Mouse (Mus musculus) layer of hippocampus, postnatal 25 days (tissue): Measurements from ENCODE around the gene Sec61a1. TPM values are rescaled to one million over a fixed set of nuclear protein-coding genes. Genes with fewer than 3 reads are reported as not detected.

Source experiments
- DNase-seq, 2 experiments: peaks; one replicate each; pipeline ENCODE4 v3.0.0; 2022; ENCODE audit warnings: mixed read lengths in 2 of 2, low spot score in 1 of 2; ENCODE audit errors: extremely low spot score in 1 of 2
- total RNA-seq, 2 experiments: library from RNA; stranded (reverse); gene quantifications; 2 replicates each; pipeline ENCODE4 v1.2.3; 2021

The Sec61a1 gene
- total RNA-seq, 2 experiments from 2014 or later = 87.0 to 100 TPM

DNA sequence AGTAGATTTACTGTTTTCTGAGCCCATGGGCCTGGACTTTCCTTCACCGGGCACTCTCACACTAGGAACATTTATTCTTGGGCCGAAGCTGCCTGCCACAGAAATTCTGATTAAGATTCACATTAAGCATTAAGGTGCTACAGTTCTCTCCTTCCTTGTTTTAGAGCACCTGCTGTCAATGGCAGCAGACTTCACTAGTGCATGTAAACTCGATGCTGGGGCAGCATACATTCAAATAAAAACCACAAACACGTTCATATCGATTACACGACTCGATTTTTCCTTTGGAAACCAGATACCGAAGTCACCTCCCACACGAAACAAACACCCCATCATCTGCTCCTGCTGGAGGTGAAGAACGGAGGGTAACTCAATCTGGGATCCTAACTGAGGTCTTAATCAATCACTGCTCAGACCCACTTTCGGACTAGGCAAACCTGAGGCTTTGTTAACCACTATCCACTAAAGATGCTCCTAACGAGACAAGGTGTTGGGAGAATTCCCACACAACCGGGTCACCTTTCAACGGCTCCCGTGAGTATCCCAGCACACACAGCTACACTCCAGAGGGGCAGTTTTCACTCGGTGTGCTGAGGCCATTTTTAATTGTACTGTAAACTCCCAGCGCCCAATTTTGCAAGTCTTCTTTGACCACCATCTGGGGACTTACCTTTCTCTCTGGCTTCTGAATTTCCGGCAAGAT lies 853 bp downstream of the Sec61a1 start:
- DNase-seq = no peak

DNA sequence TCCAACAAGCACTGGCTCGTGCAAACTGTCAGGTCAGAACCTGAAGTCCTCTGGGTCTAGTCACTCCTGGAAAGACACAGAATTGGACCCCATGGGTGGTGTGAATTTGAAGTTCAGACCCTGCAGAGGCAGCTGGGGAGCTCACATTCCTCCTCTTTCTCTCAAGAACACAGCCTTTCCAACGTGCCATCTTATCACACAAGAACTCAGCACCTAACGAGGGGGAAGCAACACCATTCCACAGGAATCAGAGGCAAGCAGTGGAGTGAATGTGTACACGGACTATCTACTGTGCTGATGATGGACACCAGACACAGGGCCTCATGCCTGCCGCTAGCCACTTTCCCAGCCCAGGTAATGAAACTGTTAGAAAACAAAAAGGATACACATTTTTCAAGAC lies 2.0 kb downstream of the Sec61a1 start:
- no peak for DNase-seq

DNA sequence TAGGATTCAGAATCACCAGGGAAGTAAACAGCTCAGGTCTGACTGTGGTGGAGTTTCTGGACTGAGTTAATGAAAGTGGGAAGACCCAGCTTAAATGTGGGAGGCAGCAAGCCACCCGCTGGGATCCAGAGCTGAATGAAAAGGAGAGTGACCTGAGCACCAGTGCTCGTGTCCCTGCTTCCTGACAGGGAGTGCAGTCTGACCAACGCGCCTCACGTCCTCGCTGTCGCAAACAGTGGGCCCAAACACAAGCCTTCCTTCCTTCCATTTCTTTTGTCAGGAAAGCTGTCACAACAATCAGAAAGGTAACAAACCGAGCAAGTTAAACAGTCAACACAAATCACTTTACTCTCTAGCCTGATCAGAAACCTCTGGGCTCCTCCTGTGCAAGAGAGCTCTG lies 2.7 kb downstream of the Sec61a1 start:
- DNase-seq = no peak

DNA sequence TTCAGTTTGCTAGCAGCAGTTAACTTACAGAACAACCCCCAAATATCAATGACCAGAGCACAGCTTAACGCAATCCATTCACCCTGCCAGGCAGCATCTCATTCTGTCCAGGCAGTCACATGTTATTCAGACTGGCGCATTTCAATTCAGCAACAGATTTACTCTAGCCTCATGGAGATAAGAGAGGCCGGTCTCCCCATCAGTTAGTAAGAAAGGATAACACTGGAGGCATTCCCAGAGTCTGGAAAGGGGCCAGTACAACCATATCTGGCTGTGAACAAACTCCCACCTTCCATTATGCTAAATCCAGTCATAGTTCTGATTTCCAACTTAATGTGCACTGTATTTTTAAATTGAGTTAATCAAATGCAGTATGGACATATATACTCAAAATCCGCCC lies 4.2 kb downstream of the Sec61a1 start:
- DNase-seq = no peak

DNA sequence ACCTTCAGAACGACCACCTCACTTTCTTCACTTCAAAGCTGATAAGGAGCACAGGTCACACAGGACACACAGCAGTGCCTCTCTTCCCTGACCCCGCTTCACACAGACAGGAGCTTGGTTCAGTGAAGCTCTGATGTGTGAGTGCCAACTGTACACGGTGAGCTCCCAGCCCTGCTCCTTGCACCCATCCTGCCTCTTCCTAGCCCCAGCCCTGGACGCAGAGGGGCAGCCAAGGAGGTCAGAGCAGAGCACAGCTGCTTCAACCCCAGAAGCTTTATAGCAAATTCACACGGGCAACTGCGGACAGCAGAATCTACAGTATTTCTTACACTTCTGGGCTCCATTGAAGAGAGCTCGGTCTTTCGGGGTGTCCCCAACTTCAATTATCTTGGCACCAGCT lies 4.7 kb downstream of the Sec61a1 start:
- DNase-seq = peak in 1 of 2 experiments; percentile 4

DNA sequence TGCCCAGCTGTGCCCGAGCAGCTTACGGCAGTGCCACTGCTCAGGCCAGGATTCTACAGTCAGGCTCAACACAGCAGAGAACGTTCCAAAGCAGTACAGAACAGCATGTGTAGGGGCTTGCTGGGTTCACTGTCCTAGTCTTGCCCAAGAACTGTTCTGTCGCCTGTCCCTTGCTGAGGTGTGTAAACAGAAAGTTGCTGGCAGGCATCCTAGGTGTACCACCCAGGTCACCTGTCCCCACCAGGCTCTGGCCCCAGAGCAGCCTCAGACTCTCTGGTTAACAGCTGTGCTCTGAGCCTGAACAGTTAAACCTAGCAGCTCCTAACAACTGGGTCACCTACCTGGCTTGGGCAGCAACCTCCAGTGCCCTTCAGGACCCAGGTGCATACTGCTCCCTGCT lies 15.7 kb downstream of the Sec61a1 start:
- no peak for DNase-seq

DNA sequence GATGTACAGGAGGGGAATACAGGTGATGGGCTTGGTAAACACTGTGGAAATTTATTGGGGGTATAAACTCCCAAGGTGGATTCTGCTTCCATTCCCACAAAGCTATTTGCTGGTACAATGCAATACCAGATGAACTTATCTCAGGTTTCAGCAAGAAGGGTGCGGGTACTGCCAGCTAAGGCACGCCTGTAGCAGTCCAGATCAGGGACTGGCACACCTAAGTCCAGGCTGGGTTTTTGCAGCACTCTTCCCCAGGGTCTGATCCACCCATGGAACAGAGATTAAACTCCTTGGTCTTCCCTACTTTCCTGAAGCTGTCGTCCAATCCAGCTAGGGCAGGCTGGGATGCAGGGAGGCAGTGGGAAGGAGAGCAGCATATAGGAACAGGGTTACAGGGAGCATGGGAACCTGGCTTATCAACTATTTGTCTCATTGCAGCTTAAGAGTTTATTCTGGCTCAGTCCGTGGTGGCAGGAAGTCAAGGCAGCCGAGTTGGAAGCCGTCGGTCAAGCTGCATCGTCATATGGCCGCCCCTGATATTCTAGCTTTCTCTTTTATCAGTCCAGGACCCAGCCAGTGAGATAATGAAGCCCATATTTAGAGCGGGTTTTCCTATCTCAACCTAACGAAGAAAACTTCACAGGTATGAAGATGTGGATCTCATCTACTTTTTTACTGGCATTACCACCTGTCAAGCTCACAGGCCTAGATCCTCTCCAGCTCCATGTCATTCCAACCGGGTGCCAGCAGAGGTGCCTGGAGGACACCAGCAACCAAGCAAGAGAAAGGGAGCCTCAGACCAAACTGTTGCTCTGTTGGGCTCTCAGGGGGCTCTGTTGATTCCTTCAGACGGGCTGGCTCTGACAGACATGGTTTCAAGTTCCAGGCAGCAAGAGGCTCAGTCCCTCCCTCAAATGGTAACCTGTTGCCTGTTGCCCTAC lies 16.4 kb downstream of the Sec61a1 start:
- no peak for DNase-seq

DNA sequence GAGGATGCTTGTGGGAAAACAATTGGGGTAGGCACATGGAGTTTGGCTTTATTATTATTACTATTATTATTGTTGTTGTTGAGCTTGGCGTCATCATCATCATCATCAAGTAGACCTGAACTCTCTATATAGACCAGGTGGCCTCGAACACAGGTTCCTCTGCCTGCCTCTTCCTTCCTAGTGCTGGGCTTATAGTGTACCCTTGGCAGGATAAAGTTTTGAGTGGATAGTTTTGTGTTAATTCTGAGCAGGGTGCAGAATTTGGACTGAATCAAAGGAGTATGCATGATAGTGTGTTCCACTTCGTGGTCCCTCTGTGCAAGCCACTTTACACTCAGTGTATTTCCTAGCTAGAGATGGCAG lies 18.3 kb downstream of the Sec61a1 start:
- DNase-seq = no peak

DNA sequence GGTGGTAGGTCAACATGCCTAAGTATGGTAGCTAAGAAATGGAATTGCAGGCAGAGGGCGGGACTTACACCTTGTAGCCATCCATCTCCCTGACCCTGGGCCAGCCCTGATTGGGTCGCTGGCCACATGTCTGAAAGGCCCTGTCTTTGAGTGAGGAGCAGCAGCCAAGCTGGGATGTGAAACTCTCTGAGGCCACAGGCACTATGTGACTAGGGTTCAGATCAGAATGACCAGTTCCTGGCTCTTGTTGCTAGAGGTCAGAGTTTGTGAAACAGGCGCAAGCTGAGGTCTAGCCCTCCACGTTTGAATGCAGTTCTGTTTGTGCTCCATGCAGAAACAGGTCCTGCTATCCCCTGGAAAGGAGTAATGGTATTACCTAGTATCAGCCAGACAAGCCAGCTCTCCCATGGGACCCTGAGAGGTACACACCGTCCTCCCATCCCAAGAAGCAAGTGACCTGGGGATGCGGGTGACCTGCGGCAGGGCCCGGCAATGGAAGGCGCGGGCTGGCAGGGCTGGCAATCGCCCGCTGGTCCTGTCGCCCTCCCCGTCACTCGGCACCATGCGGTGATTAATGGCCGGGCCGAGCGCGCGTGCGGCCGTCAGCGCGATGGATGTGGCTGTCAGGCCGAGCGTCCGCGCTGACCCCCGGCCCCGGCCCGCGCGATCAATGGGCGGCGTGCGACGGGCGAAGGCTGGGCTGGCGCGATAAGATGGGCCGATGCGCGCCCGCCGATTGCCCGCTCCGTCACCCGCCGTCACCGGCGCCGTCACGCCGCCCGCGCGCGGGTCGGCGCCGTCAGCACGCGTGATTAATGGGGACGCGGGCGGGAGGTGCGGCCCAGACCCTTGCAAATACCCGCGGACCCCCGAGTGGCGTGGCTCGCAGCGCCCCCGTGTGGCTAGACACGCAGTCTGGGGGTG lies 19.0 kb downstream of the Sec61a1 start:
- peak; percentile 76 to 82 for DNase-seq

DNA sequence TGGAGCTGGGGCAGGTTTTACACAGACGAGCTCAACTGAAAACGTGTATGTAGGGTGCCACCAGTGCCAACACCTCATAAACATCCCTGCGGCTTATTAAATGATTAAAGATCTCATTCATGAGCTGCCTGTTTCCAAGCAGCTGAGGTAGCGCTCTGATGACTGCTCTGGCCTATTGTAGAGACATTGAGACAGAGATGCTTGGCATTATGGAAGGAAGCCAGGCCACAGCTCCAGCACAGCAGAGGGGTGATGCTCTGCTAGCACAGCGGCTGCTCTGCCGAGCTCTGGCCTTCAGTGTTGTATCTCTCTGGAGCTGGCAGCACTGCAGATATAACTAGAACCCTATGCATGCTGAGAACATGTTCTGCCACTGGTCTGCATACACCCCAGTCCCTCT lies 25.0 kb downstream of the Sec61a1 start:
- DNase-seq = no peak

DNA sequence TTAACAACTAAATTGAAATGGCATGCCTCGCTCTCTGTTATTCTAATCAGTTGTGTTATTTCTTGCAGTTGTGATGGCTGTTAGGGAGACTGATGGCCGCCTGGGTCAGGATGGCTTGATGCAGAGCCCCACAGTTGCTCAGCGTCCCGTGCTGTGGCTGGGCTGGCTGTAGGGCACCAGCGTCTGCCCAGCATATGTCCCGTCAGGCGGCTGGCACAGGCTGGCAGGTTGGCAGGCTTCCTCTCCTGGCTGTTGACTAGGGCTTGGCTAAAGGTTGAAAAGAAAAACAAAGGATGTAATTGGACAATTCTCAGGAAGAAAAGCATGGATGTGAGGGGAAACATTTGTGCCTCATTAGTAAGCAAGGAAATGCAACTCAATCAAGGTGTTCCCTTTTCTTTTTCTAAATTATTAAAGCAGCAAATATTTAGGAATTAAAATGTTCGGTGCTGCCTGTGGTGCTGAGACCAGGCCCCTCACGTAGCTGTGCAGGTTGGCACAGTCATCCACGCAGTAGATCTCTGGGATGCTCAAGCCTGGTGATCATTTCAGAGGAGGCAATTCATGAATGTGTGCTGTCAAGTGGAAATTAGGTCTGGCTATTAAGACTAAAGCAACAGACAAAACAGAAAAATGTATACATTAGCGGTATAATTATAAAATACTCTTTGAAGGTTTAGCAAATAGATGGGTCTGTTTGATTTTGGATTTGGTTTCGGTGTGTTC lies 27.9 kb downstream of the Sec61a1 start:
- DNase-seq = peak in 1 of 2 experiments; percentile 51

DNA sequence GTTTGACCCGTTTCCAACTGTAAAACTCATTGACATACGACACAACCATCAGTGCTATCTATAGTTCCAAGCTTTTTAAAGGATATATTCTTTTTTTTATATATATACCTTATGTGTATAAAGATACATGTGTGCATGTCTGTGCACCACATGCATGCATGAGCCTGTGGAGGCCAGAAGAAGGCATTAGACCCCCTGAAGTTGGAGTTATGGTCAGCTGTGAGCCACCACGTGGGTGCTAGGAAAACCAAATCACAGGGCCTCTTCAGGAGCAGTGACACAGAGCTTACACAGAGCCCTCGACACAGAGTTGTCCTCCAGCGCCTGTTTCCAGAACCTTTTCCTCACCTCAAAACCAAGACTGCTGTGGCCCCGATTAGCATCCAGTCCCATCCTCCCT lies 28.9 kb downstream of the Sec61a1 start:
- no peak for DNase-seq

DNA sequence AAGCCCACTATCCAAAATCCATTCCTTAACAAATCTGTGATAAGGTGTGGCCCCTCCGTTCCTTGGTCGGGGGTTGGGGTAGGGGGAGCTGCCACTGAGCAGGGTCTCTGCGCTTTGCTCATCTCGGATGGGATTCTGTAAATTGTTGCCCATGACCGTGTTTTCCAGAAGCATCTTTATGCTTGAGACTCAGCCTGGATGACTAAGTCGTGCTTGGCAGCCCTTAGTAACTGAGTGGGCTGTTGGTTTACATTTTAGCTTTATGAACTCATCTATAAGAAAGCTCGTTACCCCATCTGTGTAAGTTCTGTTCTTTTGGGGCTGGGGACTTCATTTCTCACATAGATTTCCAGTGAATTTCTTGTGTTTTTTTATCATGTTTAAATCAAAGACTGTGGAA lies 29.7 kb downstream of the Sec61a1 start:
- no peak for DNase-seq

DNA sequence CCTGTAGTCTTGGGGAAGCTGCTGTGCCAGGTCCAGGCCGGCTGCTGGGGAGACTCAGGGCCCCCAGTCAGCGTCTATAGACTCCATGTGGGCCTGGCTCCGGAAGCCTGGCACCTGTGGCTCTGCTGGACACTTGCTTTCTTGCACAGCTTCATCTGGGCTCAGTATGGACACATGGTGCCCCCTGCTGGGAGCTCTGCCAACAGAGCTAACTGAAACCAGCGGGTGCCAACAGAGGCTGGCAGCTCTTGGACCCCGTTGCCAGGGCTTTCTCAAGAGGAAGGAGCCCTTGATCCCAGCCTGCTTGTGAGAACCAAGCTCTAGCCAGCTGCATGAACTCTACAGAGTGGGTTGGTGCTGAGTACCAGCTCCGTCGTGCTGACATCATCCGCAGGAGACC lies 31.8 kb downstream of the Sec61a1 start:
- DNase-seq = peak in 1 of 2 experiments; percentile 74

DNA sequence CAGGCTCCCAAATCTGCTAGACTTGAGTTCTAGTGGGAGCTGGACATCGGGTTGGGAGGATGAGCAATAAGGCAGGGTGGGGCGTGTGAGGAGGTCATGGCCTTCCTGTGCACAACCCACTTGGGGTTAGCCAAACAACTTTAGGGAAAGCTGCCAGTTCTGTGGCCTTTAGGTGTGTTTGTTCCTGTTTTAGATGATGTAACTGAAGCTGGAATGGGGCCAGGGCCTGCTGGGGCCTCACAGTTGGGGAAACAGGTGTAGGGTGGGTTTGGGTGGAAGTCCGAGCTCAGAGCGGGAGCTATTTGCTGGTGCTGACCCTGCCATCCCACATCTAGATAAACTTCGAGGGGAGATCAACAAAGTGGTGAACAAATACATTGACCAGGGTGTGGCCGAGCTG lies 33.3 kb downstream of the Sec61a1 start:
- DNase-seq = no peak

DNA sequence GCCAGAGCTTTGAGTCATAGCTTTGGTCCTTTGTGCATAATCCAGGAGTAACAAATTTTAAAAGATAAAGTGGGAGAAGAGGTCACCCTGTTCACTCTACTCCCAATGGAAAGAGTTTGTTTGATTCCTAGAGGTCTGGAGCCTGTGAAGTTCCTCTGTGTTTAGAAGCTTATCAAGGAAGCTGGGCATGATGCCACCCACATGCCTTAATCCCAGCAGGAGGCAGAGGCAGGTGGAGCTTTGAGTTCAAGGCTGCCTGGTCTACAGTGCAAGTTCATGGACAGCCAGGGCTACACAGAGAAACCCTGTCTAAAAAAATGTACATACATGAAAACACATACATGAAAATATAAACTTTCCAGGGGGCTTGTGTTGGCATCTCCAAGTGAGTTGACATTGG lies 34.8 kb downstream of the Sec61a1 start:
- DNase-seq = no peak

DNA sequence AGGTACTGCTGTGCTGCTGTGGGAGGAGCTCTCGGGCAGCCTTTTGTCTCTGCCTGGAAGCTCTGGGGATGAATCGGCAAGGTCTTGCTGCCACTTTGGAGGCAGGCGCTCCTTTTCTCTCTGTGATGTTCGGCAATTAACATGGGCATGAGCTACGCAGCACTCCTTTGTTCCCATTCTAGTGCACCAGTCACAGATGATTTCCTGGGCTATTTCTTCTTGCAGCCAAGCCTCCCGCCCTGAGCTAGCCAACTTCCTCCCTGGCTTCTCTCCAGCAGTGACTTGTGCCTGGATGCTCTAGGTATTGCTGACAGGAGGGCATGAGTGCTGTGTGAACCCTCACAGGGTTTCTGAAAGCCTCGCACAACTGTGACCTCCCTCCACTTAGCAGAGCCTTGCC lies 35.6 kb downstream of the Sec61a1 start:
- no peak for DNase-seq

DNA sequence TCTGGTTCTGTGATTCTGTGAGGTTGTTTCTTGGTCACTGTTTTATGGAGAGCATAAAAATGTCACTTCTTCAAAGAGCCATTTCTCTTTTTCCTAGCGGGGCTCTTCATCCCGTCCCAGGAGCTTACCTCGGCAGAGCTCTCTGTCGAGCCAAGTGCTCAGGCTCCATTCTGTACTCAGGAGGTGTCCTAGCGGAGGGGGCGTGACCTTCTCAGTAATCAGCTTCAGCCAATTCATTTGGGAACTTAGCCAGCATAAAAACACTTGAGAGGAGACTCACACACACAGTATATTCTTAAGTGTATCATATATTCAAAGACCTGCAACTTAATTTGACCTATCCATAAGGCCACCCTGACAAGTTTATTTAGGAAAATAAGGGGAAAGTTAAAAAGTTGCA lies 38.3 kb downstream of the Sec61a1 start:
- no peak for DNase-seq

DNA sequence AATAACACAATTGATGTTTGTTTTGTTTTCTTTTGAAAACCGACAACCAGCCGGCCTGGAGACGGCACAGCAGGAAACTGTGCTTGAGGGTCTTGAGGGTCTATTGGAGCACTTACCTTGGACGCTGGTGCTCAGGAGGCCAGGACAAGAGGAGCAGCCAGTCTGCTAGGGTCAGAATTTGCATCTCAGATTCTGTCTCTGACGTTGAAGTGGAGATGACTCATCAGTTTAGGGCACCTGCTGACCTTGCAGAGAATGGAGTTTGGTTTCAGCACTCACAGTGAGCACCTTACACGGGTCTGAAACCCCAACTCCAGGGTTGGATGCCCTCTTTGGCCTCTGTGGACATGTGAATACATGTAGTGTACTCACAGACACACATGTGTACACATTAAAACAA lies 48.8 kb downstream of the Sec61a1 start:
- DNase-seq = no peak
